Mouse (Mus musculus) liver, embryonic 14 days (tissue): ENCODE measurements around the gene Trim72. TPM values are rescaled to one million over a fixed set of nuclear protein-coding genes. Genes with fewer than 3 reads are reported as not detected.

Experiments used
- polyA plus RNA-seq: library from polyadenylated mRNA; depleted of rRNA; stranded (reverse); fragments of >200 nt; gene quantifications from 2 replicates; pipeline ENCODE4 v1.2.3, GENCODE M21; 2012; rRNA removed

The Trim72 gene
- polyA plus RNA-seq: 0.05 and 0.67 TPM in 2 replicates

GRCm38 (mm10) chr7:128003688-128004087, at the start of gene Trim72:
TSS of gene Trim72 (plus strand) at chr7:128003949.

GRCm38 (mm10) chr7:127967004-127967921, 36.5 kb upstream of the Trim72 start, which contains the start of gene Fus:
TSS of gene Fus (plus strand) at chr7:127967457.

GRCm38 (mm10) chr7:127993341-127993977, 10.3 kb upstream of the Trim72 start, which contains the start of gene Pycard:
TSS of gene Pycard (minus strand) at chr7:127993867.

Other genes with a start within 250 kb of the Trim72 start
- gene Orai3, start 234.1 kb upstream of the Trim72 start, polyA plus RNA-seq: 4.6 and 6.9 TPM in 2 replicates
- 4.3 and 6.2 TPM in 2 replicates for gene Setd1a, start 227.3 kb upstream of the Trim72 start, polyA plus RNA-seq
- gene Gm49388, start 218.3 kb upstream of the Trim72 start, polyA plus RNA-seq: 0.90 and 1.2 TPM in 2 replicates
- 39.0 and 44.6 TPM in 2 replicates for gene Hsd3b7, start 203.3 kb upstream of the Trim72 start, polyA plus RNA-seq
- 36.4 and 37.2 TPM in 2 replicates for gene Stx4a, start 179.7 kb upstream of the Trim72 start, polyA plus RNA-seq
- 1.1 TPM in 2 replicates for gene Stx1b, start 179.4 kb upstream of the Trim72 start, polyA plus RNA-seq
- 6.1 and 7.2 TPM in 2 replicates for gene Zfp646, start 127.7 kb upstream of the Trim72 start, polyA plus RNA-seq
- gene Zfp668, start 127.1 kb upstream of the Trim72 start, polyA plus RNA-seq: 2.2 and 2.9 TPM in 2 replicates
- 0.37 and 0.40 TPM in 2 replicates for gene Prss53, start 113.0 kb upstream of the Trim72 start, polyA plus RNA-seq
- gene Gm21974, start 108.5 kb upstream of the Trim72 start, polyA plus RNA-seq: not detected in 2 replicates
- gene Vkorc1, start 108.3 kb upstream of the Trim72 start, polyA plus RNA-seq: 65.8 and 72.2 TPM in 2 replicates
- gene Bckdk, start 99.9 kb upstream of the Trim72 start, polyA plus RNA-seq: 24.1 and 27.2 TPM in 2 replicates
- gene Kat8, start 91.4 kb upstream of the Trim72 start, polyA plus RNA-seq: 12.5 and 14.2 TPM in 2 replicates
- gene Prss8, start 73.8 kb upstream of the Trim72 start, polyA plus RNA-seq: 7.2 and 8.8 TPM in 2 replicates
- gene Prss36, start 57.2 kb upstream of the Trim72 start, polyA plus RNA-seq: 1.6 and 2.2 TPM in 2 replicates
- gene Fus, start 36.5 kb upstream of the Trim72 start, polyA plus RNA-seq: 279 and 290 TPM in 2 replicates
- gene Pycard, start 10.1 kb upstream of the Trim72 start, polyA plus RNA-seq: 16.5 and 20.1 TPM in 2 replicates
- 2.0 and 2.8 TPM in 2 replicates for gene Itgam, start 58.7 kb downstream of the Trim72 start, polyA plus RNA-seq
- gene Gm49368, start 58.7 kb downstream of the Trim72 start, polyA plus RNA-seq: 0.01 TPM in 1 of 2 replicates, not detected in the other
- 0.12 TPM in 2 replicates for gene Itgax, start 125.6 kb downstream of the Trim72 start, polyA plus RNA-seq
- 0.01 and 0.06 TPM in 2 replicates for gene Itgad, start 150.4 kb downstream of the Trim72 start, polyA plus RNA-seq
- gene Cox6a2, start 202.4 kb downstream of the Trim72 start, polyA plus RNA-seq: 0.55 and 1.4 TPM in 2 replicates
- 4.6 and 5.1 TPM in 2 replicates for gene Armc5, start 233.4 kb downstream of the Trim72 start, polyA plus RNA-seq
- gene 9130023H24Rik, start 234.1 kb downstream of the Trim72 start, polyA plus RNA-seq: 0.96 and 1.3 TPM in 2 replicates
- gene Tgfb1i1, start 242.9 kb downstream of the Trim72 start, polyA plus RNA-seq: 4.5 and 6.2 TPM in 2 replicates